Mouse (Mus musculus) G1E (cell line): ENCODE measurements around the gene Cnot8. TPM values are rescaled to one million over a fixed set of nuclear protein-coding genes. Genes with fewer than 3 reads are reported as not detected.

Experiments used
- ATAC-seq: 2 replicates; pipeline ENCODE4 v1.8.0; 2016; ENCODE audit warnings: mild to moderate bottlenecking; ENCODE audit not compliant: insufficient number of reproducible peaks, poor library complexity, low FRiP score, severe bottlenecking; ENCODE audit errors: extremely low read depth
- DNase-seq: peaks from one replicate; pipeline ENCODE4 v3.0.0; 2012; ENCODE audit warnings: low spot score
- H3K27me3 ChIP-seq: 2 replicates; pipeline ENCODE4 v1.6.1; 2012; ENCODE audit warnings: mild to moderate bottlenecking, low read length, inconsistent platforms; ENCODE audit not compliant: insufficient read depth
- H3K36me3 ChIP-seq: replicated peaks from 2 replicates; pipeline ENCODE3; 2012; ENCODE audit warnings: mild to moderate bottlenecking, inconsistent platforms
- H3K4me1 ChIP-seq: 2 replicates; pipeline ENCODE4 v1.6.1; 2012; ENCODE audit warnings: low read depth, low read length, inconsistent platforms, mixed read lengths; ENCODE audit not compliant: insufficient read depth
- H3K4me3 ChIP-seq: 2 replicates; pipeline ENCODE4 v1.5.1; 2012; ENCODE audit warnings: low read depth, mild to moderate bottlenecking, inconsistent platforms, low read length, moderate library complexity, mixed read lengths
- H3K9me3 ChIP-seq: replicated peaks from 2 replicates; pipeline ENCODE4 v1.6.1; 2012; ENCODE audit warnings: inconsistent platforms
- CTCF ChIP-seq: IDR thresholded peaks from 2 replicates; pipeline ENCODE4 v1.5.1; 2012; ENCODE audit warnings: low read depth, low read length, inconsistent platforms, mixed read lengths
- GATA1 ChIP-seq: IDR thresholded peaks from 2 replicates; pipeline ENCODE4 v1.6.1; 2012; ENCODE audit warnings: borderline replicate concordance, low read length, inconsistent platforms, mixed read lengths
- GATA2 ChIP-seq: IDR thresholded peaks from 2 replicates; pipeline ENCODE4 v1.6.1; 2012; ENCODE audit warnings: low read depth, low read length, inconsistent platforms, borderline replicate concordance
- POLR2AphosphoS5 ChIP-seq: IDR thresholded peaks from 2 replicates; pipeline ENCODE4 v1.6.1; 2012; ENCODE audit warnings: low read depth, low read length, inconsistent platforms; ENCODE audit not compliant: insufficient replicate concordance
- TAL1 ChIP-seq: conservative IDR thresholded peaks from 2 replicates; pipeline ENCODE4 v1.6.1; 2012; ENCODE audit warnings: low read depth, low read length, inconsistent platforms, mixed read lengths
- polyA plus RNA-seq: library from polyadenylated mRNA; stranded (reverse); fragments of >175 nt; gene quantifications from 2 replicates; pipeline ENCODE4 v1.2.3, GENCODE M21; 2012
- total RNA-seq, 2 experiments: library from RNA; stranded (forward) in 1 of 2; stranded (reverse) in 1 of 2; fragments of 200-1000 nt in 1 of 2; fragments of >200 nt in 1 of 2; fragmentation: Nextera tagmentation in 1 of 2; gene quantifications; 2 replicates each; pipeline ENCODE4 v1.2.3; 2014 to 2017

Cnot8 gene
- total and polyA plus RNA-seq, 3 experiments = 5.5 to 111 (median 65.1) TPM

- Histone ChIP-seq H3K36me3 (peaks cover 93% of the 10 kb centered on the region), H3K4me3 (no peak overlapping the region), H3K9me3 (no peaks in the 10 kb centered on the region), H3K4me1 (peaks cover 13% of the 10 kb centered on the region), H3K27me3 (no peaks in the 10 kb centered on the region)
- TF ChIP-seq CTCF = no peak
- no peak for TF ChIP-seq POLR2AphosphoS5
- TF ChIP-seq TAL1 = no peak
- TF ChIP-seq GATA1 = no peak
- no peak for TF ChIP-seq GATA2
- DNase-seq (no peak), ATAC-seq (no peak)
Observed at GRCm38 (mm10) chr11:58117044-58117652, 13.2 kb downstream of the Cnot8 start.

GRCm38 (mm10) chr11:58120655-58121054 lies 16.7 kb downstream of the Cnot8 start:
- no peak for DNase-seq
- Histone ChIP-seq H3K27me3 (no peaks in the 10 kb centered on the region), H3K9me3 (no peaks in the 10 kb centered on the region), H3K4me3 (no peak overlapping the region), H3K36me3 (peaks cover 92% of the 10 kb centered on the region), H3K4me1 (peaks cover 13% of the 10 kb centered on the region)
- ATAC-seq = no peak
- TF ChIP-seq TAL1 = no peak
- TF ChIP-seq CTCF = no peak
- no peak for TF ChIP-seq GATA2
- TF ChIP-seq GATA1 = no peak
- no peak for TF ChIP-seq POLR2AphosphoS5

- peaks cover 15% of the 10 kb centered on the region for H3K4me1 ChIP-seq
- no peaks in the 10 kb centered on the region for H3K27me3 ChIP-seq
- no peak overlapping the region for H3K4me3 ChIP-seq
- H3K9me3 ChIP-seq = no peaks in the 10 kb centered on the region
- DNase-seq = no peak
- H3K36me3 ChIP-seq = peaks cover 92% of the 10 kb centered on the region
- no peak; the same call in 1 of the 2 replicates for TF ChIP-seq POLR2AphosphoS5
- no peak for TF ChIP-seq TAL1
- no peak for TF ChIP-seq GATA1
- TF ChIP-seq GATA2 = no peak
- TF ChIP-seq CTCF = no peak
- no peak for ATAC-seq
Observed at GRCm38 (mm10) chr11:58121351-58121750, 17.4 kb downstream of the Cnot8 start.

- TF ChIP-seq GATA1 (no peak), TAL1 (no peak), GATA2 (no peak), POLR2AphosphoS5 (no peak), CTCF (no peak)
- H3K27me3 ChIP-seq = no peaks in the 10 kb centered on the region
- H3K36me3 ChIP-seq = peaks cover 90% of the 10 kb centered on the region
- no peaks in the 10 kb centered on the region for H3K9me3 ChIP-seq
- H3K4me1 ChIP-seq = peaks cover 28% of the 10 kb centered on the region
- H3K4me3 ChIP-seq = no peak overlapping the region
- no peak for ATAC-seq
- DNase-seq = no peak
Observed at GRCm38 (mm10) chr11:58123711-58124110, 19.8 kb downstream of the Cnot8 start.

GRCm38 (mm10) chr11:58125021-58125420 lies 21.1 kb downstream of the Cnot8 start:
- ATAC-seq (no peak), DNase-seq (no peak)
- Histone ChIP-seq H3K9me3 (no peaks in the 10 kb centered on the region), H3K4me1 (peaks cover 39% of the 10 kb centered on the region), H3K27me3 (no peaks in the 10 kb centered on the region), H3K4me3 (no peak overlapping the region), H3K36me3 (peaks cover 96% of the 10 kb centered on the region)
- TF ChIP-seq CTCF (no peak), GATA1 (no peak), GATA2 (no peak), TAL1 (no peak), POLR2AphosphoS5 (no peak)

- TF ChIP-seq TAL1 (no peak), POLR2AphosphoS5 (no peak), GATA1 (no peak), CTCF (no peak), GATA2 (no peak)
Observed at GRCm38 (mm10) chr11:58126397-58127160, 22.6 kb downstream of the Cnot8 start.

More at GRCm38 (mm10) chr11:58126397-58127160, 22.6 kb downstream of the Cnot8 start:
- ATAC-seq = no peak
- Histone ChIP-seq H3K36me3 (peaks cover 96% of the 10 kb centered on the region), H3K9me3 (no peaks in the 10 kb centered on the region), H3K4me1 (peaks cover 40% of the 10 kb centered on the region), H3K27me3 (no peaks in the 10 kb centered on the region), H3K4me3 (no peak overlapping the region)
- no peak for DNase-seq
